Mouse (Mus musculus) lung, adult 2 months (tissue): ENCODE results near the gene Myog.

ENCODE experiments used
- CTCF ChIP-seq: fragments of 200-500 bp; IDR thresholded peaks from 2 replicates; pipeline ENCODE4 v1.5.1; 2011; ENCODE audit warnings: mild to moderate bottlenecking, low read length, control low read depth; ENCODE audit not compliant: insufficient read depth
- POLR2A ChIP-seq: fragments of 200-500 bp; IDR thresholded peaks from 2 replicates; pipeline ENCODE4 v1.6.1; 2011; ENCODE audit warnings: low read depth, mild to moderate bottlenecking, control low read depth, low read length, borderline replicate concordance; ENCODE audit errors: extremely low read depth

GRCm38 (mm10) chr1:134273493-134274395 lies 16.0 kb upstream of the Myog start:
- TF ChIP-seq CTCF (no peak), POLR2A (no peak)
